8 mouse cellular contexts compared by ENCODE assay signal in genomic region chr2:158064571-158065048, GRCm38 (mm10). TPM values are rescaled to one million over a fixed set of nuclear protein-coding genes. Genes with fewer than 3 reads are reported as not detected.
DNase-seq lines count a peak whose midpoint lies in the region.

No protein-coding gene starts in this region.

- DNase-seq in gastrocnemius, postnatal 25 days, result peak; percentile 25
- DNase-seq in gastrocnemius, adult 8-10 months (ENCODE audit: low spot score in 2 of 2), result no peak
- peak; percentile 25 for DNase-seq in MN1 (ENCODE audit: low spot score)
- peak; percentile 42 for DNase-seq in heart, adult 8-10 months (ENCODE audit: low spot score)
- DNase-seq in kidney, postnatal 14 days, result peak; percentile 58
- no peak for DNase-seq in right cerebral cortex, postnatal 14 days
- DNase-seq in spleen, adult 12 weeks (ENCODE audit: low spot score), result no peak
- DNase-seq in B cell, adult 2 months, result no peak

RNA-seq across cellular contexts. Expression of gene Rprd1b, which starts 36.3 kb away (rescaled TPM):
- 10 to 100 TPM; 23.7 to 31.7 TPM for total RNA-seq in gastrocnemius, postnatal 25 days (2021)
- 10 to 100 TPM; 23.0 to 42.6 (median 26.4) TPM for total RNA-seq in gastrocnemius, adult 8-10 months (2022)
- total RNA-seq in heart, adult 8-10 months (2022), result 10 to 100 TPM; 25.3 to 30.1 (median 28.6) TPM

RNA-seq across cellular contexts. Expression of gene Tti1, which starts 36.4 kb away (rescaled TPM):
- total RNA-seq in gastrocnemius, postnatal 25 days (2021), result 10 to 100 TPM; 15.1 to 17.9 TPM
- 10 to 100 TPM; 22.3 to 26.1 (median 23.7) TPM for total RNA-seq in gastrocnemius, adult 8-10 months (2022)
- 10 to 100 TPM; 22.4 to 35.4 (median 29.9) TPM for total RNA-seq in heart, adult 8-10 months (2022)

Comparison
In these comparisons a context has a peak if more than half of its experiments do, and no peak if none do; other contexts are left out.
1. DNase-seq: peak in gastrocnemius, postnatal 25 days (single experiment), MN1 (single experiment), heart, adult 8-10 months (single experiment) and kidney, postnatal 14 days (single experiment); none in gastrocnemius, adult 8-10 months (0 of 2), right cerebral cortex, postnatal 14 days (single experiment), spleen, adult 12 weeks (single experiment) and B cell, adult 2 months (0 of 2).